Mouse (Mus musculus) central nervous system, embryonic 18 days (tissue): Measurements from ENCODE around the gene 4930430A15Rik. TPM values are rescaled to one million over a fixed set of nuclear protein-coding genes. Genes with fewer than 3 reads are reported as not detected.

Experiments
- polyA plus RNA-seq: library from polyadenylated mRNA; depleted of rRNA; stranded (reverse); fragments of >200 nt; gene quantifications from 2 replicates; pipeline ENCODE4 v1.2.3, GENCODE M21; 2012; rRNA removed

4930430A15Rik gene
- polyA plus RNA-seq: not detected in 2 replicates

DNA sequence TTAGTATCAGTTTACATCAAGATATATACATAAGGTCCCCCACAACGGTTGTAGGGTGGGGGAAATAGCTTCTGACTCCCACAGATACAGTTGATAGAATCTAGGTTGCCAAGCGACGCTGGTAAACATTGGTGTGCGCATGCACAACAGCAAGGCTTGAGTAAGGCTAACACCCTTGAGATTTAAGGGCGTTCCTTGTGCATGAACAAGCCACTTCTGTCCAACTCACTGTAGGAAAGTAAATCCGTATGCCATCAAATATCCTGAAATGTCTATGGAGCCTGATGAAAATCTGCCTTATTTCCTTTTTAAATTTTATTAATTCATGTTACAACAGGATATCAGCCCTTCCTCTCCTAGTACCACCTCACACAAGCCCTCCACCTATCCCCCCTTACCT is at the start of gene 4930430A15Rik:
Gene 4930430A15Rik, minus strand, starts transcription at position 101 of the 400 bp plus-strand sequence.

DNA sequence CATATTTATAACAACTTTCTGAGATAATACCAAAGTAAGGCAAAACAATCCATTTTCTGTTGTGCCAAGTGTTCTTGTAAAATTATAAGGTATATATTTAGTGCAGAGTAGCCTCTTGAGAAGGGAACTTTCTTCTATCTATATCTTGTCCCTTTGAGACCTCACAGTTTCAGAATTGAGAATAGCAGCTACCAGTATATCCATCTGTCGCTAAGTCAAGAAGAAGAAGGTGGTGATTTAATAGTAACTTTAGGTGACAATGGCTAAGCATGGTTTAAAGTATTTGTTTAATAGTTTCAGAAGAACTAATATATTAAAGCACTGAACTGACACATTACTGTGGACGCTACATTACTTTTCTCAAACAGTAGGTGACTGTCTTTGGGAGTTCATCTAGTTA is 44.6 kb upstream of the 4930430A15Rik start, which contains the start of gene Olfr1277:
Gene Olfr1277, minus strand, starts transcription at position 101 of the 400 bp plus-strand sequence.

DNA sequence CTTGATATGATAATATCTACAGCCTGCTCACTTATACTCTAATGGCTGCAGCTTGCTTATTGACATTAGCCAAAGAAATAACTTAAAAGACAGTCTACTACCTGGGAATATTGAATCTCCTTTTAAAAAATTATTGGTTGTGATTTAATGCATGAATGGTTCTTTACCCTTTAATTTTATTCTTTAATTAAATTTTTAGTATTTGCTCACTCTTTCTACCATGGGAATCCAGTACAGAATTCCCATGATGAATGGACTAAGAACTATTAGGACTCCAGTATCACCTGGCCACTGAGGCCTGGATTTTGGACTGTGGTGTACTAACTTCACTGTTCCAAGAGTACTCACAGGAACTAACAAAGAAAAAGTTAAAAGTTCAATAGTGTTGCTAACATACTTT is 24.8 kb upstream of the 4930430A15Rik start, which contains the start of gene Olfr1276:
Gene Olfr1276, plus strand, starts transcription at position 301 of the 400 bp plus-strand sequence.

DNA sequence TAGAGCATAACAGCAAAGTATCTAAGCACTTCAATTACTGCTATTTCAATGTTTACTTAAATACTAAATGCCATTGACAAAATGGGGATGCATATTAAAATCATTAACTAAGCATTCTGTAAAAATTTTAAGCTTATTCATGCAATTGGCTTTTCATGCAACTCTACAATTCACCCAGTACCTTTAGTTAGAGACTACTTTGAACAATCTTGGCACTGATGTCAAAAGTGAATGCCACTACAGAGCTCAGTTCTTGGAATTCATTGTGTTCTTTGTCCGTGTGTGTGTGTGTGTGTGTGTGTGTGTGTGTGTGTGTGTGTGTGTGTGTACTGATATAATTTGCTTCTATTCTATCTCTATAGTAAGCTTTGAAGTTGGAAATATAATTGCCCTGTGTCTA is 5.8 kb upstream of the 4930430A15Rik start, which contains the start of gene Olfr1275:
Gene Olfr1275, minus strand, starts transcription at position 101 of the 400 bp plus-strand sequence.

DNA sequence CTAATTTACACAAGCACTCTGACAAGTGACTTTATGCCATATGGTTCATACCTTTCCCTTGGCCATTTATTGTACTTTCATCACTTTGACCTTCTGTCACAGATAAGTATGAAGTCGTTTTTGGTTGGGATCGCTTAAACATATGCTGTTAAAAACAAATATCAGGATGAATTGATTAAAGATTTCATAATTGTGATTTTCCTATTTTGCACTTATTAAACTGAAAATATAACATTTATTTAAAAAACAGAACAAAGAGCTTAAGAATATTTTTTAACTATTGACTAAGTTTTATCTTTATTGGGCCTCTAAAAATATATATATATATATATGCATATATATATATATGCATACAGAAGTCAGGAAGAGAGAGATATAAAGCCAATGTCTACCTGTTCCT is 76.6 kb downstream of the 4930430A15Rik start, which contains the start of gene Gm15130:
Gene Gm15130, minus strand, starts transcription at position 101 of the 400 bp plus-strand sequence.

Other genes starting within 250 kb of the 4930430A15Rik start
- gene Gm13941, start 123.6 kb downstream of the 4930430A15Rik start, polyA plus RNA-seq: not detected in 2 replicates
- gene Gm15130, start 76.7 kb downstream of the 4930430A15Rik start, polyA plus RNA-seq: not detected in 2 replicates
- gene Olfr1275, start 5.7 kb upstream of the 4930430A15Rik start, polyA plus RNA-seq: not detected in 2 replicates
- gene Olfr1276, start 24.9 kb upstream of the 4930430A15Rik start, polyA plus RNA-seq: not detected in 2 replicates
- gene Olfr1277, start 44.5 kb upstream of the 4930430A15Rik start, polyA plus RNA-seq: not detected in 2 replicates
- gene Olfr1278, start 60.5 kb upstream of the 4930430A15Rik start, polyA plus RNA-seq: not detected in 2 replicates
- not detected in 2 replicates for gene Olfr1279, start 71.0 kb upstream of the 4930430A15Rik start, polyA plus RNA-seq
- not detected in 2 replicates for gene Olfr1280, start 84.4 kb upstream of the 4930430A15Rik start, polyA plus RNA-seq
- gene Olfr1281, start 96.9 kb upstream of the 4930430A15Rik start, polyA plus RNA-seq: not detected in 2 replicates
- not detected in 2 replicates for gene Olfr1282, start 106.5 kb upstream of the 4930430A15Rik start, polyA plus RNA-seq
- not detected in 2 replicates for gene Olfr1283, start 137.2 kb upstream of the 4930430A15Rik start, polyA plus RNA-seq
- not detected in 2 replicates for gene Olfr1284, start 145.9 kb upstream of the 4930430A15Rik start, polyA plus RNA-seq
- not detected in 2 replicates for gene Olfr1286, start 193.5 kb upstream of the 4930430A15Rik start, polyA plus RNA-seq
- not detected in 2 replicates for gene Olfr1287, start 219.5 kb upstream of the 4930430A15Rik start, polyA plus RNA-seq
- not detected in 2 replicates for gene Olfr1288, start 244.5 kb upstream of the 4930430A15Rik start, polyA plus RNA-seq